Mouse (Mus musculus): ENCODE data around the gene Phkg1. TPM values are rescaled to one million over a fixed set of nuclear protein-coding genes. Genes with fewer than 3 reads are reported as not detected.

Phkg1 gene
- total RNA-seq, 1 experiment = 6.4 TPM

DNA sequence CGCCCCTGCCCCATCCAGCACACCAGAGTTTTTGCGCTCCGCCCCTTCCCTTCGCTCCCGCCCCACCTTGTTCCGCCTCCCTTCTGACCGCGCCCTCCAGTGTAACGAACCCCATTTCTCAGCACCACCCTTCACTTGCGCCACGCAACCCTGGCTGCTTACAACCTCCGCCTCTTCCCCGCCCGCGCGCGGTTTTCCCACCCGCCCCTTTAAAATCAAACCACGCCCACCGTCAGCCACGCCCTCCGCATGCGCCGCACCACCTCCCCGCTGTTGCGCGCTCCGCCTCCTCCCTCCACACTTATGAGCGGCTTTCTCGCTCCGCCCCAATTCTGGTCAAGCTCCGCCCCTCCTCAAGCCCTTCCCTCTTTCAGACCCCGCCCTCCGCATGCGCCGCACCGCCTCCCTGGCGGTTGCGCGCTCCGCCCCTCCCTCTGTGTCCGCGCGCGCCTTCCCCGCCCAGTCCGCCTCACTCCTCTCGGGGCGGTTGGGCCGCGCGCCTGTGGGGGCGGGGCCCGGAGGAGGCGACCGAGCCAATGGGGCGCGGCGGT, 43.2 kb upstream of the Phkg1 start, which contains the start of gene Vkorc1l1:
Gene Vkorc1l1 (plus strand): TSS at position 476 of the 551 bp plus-strand sequence.
- TF ChIP-seq ZC3H11A (IDR thresholded peaks at IDR 0.05; ENCODE audit: borderline replicate concordance, low read depth, low read length) (no peak), HCFC1 (IDR thresholded peaks at IDR 0.05; ENCODE audit: borderline replicate concordance, insufficient read depth, low read length) (no peak), CHD2 (IDR thresholded peaks at IDR 0.05; ENCODE audit: low read depth, low read length) (no peak), MAFK (IDR thresholded peaks at IDR 0.05; ENCODE audit: insufficient read depth, low read depth, low read length) (no peak), ZNF384 (IDR thresholded peaks at IDR 0.05; ENCODE audit: low read depth, low read length) (no peak)
- peak within 1 kb of the TSS; percentile 90 to 95 for H3K4me3 ChIP-seq (ENCODE audit: insufficient read depth in 1 of 2, low read depth in 1 of 2, low read length in 2 of 2, poor library complexity in 1 of 2, severe bottlenecking in 1 of 2)
- peaks cover 2 to 6% of the 10 kb centered on the region in 2 experiments; a peak in 2 of 4 replicates for H3K4me1 ChIP-seq (ENCODE audit: control insufficient read depth in 2 of 2, insufficient read depth in 2 of 2, low read length in 2 of 2, poor library complexity in 1 of 2)
- DNase-seq (ENCODE audit: low read depth, low spot score) = peak; percentile 97
- in situ Hi-C loops (cut with MboI; ENCODE audit: low sequenced_read_pairs in 2 of 2, unreplicated experiment in 2 of 2) = no loop called here
- H3K9ac ChIP-seq (ENCODE audit: insufficient read depth, low read depth, low read length, poor library complexity, severe bottlenecking) = peak within 1 kb of the TSS; percentile 98
- H3K9me3 ChIP-seq (ENCODE audit: control insufficient read depth, insufficient read depth, low read depth, low read length) = no peaks in the 10 kb centered on the region
- peaks cover 7% of the 10 kb centered on the region for H3K36me3 ChIP-seq (ENCODE audit: control insufficient read depth, insufficient read depth, low read length, poor library complexity, severe bottlenecking)
- no peak within 1 kb of the TSS; the same call in 1 of the 2 replicates for H3K27ac ChIP-seq (ENCODE audit: insufficient read depth, low read depth, low read length, poor library complexity, severe bottlenecking)

DNA sequence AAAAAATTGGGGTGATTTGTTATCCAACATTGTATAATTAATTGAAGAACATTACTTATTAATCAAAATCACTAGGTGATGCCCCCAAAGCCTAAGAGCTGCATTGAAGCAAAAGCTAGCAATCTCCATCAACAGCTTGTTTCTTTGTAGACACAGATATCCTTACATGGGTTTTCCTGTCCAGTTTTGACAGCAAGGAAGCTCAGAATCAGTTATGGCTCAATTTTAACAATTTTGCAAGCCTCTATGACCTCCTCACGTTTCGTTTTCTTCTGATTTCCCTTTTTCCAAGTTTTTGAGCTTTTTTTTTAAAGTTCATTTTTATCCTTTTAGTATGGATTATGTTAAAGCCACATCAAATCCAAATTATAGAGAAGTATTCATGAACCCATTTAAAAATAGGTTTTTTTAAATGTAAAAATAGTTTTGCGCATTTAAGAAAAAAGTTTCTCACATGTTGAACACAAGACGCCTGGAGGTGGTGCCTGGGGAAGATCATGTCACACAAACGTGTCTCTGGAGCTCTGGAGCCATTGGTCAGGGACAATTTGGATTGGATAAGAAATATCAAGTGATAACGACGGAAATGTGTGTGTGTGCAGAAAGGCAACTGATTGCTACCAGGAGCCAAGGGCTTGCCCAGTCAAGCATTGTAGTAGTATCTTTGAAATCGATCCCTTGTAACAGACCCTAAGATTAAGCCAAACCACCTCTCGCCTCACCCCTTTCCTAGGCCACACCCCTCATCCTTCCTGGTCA, 42.6 kb upstream of the Phkg1 start:
- peaks cover 7% of the 10 kb centered on the region for H3K36me3 ChIP-seq (ENCODE audit: control insufficient read depth, insufficient read depth, low read length, poor library complexity, severe bottlenecking)
- H3K9ac ChIP-seq (ENCODE audit: insufficient read depth, low read depth, low read length, poor library complexity, severe bottlenecking) = peak overlapping the region; percentile 68; the same call in 1 of the 2 replicates
- H3K4me1 ChIP-seq (ENCODE audit: control insufficient read depth in 2 of 2, insufficient read depth in 2 of 2, low read length in 2 of 2, poor library complexity in 1 of 2) = peaks cover 2 to 6% of the 10 kb centered on the region in 2 experiments; a peak in 2 of 4 replicates
- in situ Hi-C loops (cut with MboI; ENCODE audit: low sequenced_read_pairs in 2 of 2, unreplicated experiment in 2 of 2) = no loop called here
- TF ChIP-seq ZNF384 (IDR thresholded peaks at IDR 0.05; ENCODE audit: low read depth, low read length) (no peak), CHD2 (IDR thresholded peaks at IDR 0.05; ENCODE audit: low read depth, low read length) (no peak), HCFC1 (IDR thresholded peaks at IDR 0.05; ENCODE audit: borderline replicate concordance, insufficient read depth, low read length) (no peak), MAFK (IDR thresholded peaks at IDR 0.05; ENCODE audit: insufficient read depth, low read depth, low read length) (no peak), ZC3H11A (IDR thresholded peaks at IDR 0.05; ENCODE audit: borderline replicate concordance, low read depth, low read length) (no peak)
- no peak for DNase-seq (ENCODE audit: low read depth, low spot score)
- H3K9me3 ChIP-seq (ENCODE audit: control insufficient read depth, insufficient read depth, low read depth, low read length) = no peaks in the 10 kb centered on the region
- H3K4me3 ChIP-seq (ENCODE audit: insufficient read depth in 1 of 2, low read depth in 1 of 2, low read length in 2 of 2, poor library complexity in 1 of 2, severe bottlenecking in 1 of 2) = peak overlapping the region; percentile 63 to 68
- H3K27ac ChIP-seq (ENCODE audit: insufficient read depth, low read depth, low read length, poor library complexity, severe bottlenecking) = no peak overlapping the region; the same call in 1 of the 2 replicates

DNA sequence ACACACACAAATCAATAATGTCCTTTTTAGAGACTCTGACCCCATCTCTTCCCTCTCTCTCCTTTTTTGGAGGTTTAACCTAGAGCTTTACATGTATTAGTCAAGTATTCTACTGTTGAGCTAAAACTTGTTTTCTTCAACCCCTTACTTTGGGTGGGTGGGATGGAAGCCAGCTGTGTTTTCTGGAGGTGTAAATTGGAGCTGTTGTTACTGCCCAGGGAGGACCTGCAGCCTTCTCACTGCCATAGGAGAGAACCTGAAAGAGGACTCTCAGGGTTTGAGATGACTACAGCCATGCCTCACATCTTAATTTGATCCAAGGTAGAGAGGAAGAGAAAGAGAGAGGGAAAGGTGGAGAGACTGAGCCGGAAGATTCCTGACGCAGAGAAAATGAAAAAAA, 41.9 kb upstream of the Phkg1 start:
- Histone ChIP-seq H3K4me1 (ENCODE audit: control insufficient read depth in 2 of 2, insufficient read depth in 2 of 2, low read length in 2 of 2, poor library complexity in 1 of 2) (peaks cover 2 to 6% of the 10 kb centered on the region in 2 experiments; a peak in 2 of 4 replicates), H3K27ac (ENCODE audit: insufficient read depth, low read depth, low read length, poor library complexity, severe bottlenecking) (no peak overlapping the region), H3K4me3 (ENCODE audit: insufficient read depth in 1 of 2, low read depth in 1 of 2, low read length in 2 of 2, poor library complexity in 1 of 2, severe bottlenecking in 1 of 2) (no peak overlapping the region), H3K36me3 (ENCODE audit: control insufficient read depth, insufficient read depth, low read length, poor library complexity, severe bottlenecking) (peaks cover 3% of the 10 kb centered on the region), H3K9ac (ENCODE audit: insufficient read depth, low read depth, low read length, poor library complexity, severe bottlenecking) (peak overlapping the region; percentile 10; the same call in 1 of the 2 replicates), H3K9me3 (ENCODE audit: control insufficient read depth, insufficient read depth, low read depth, low read length) (no peaks in the 10 kb centered on the region)
- TF ChIP-seq CHD2 (IDR thresholded peaks at IDR 0.05; ENCODE audit: low read depth, low read length) = no peak
- no peak for TF ChIP-seq MAFK (IDR thresholded peaks at IDR 0.05; ENCODE audit: insufficient read depth, low read depth, low read length)
- no peak for TF ChIP-seq ZC3H11A (IDR thresholded peaks at IDR 0.05; ENCODE audit: borderline replicate concordance, low read depth, low read length)
- no peak for TF ChIP-seq ZNF384 (IDR thresholded peaks at IDR 0.05; ENCODE audit: low read depth, low read length)
- DNase-seq (ENCODE audit: low read depth, low spot score) = no peak
- in situ Hi-C loops (cut with MboI; ENCODE audit: low sequenced_read_pairs in 2 of 2, unreplicated experiment in 2 of 2) = no loop called here

DNA sequence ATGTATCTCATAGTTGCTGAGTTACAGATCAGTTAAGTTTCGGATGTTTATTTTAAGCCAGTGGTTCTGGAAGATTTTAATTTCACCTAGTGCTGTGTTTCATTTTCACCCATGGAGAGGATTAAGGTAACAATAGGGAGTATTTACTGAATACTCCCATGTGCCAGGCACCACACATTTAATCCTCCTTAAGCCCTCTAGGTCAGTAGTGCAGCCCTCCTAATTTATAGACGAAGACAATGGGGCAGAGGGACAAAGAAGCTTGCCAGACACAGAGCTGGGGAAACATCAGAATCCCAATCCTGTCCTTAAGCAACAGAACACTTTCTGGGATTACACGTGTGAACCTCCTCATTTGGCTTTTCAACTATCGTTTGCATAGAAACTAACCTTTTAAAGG, 38.6 kb upstream of the Phkg1 start:
- in situ Hi-C loops (cut with MboI; ENCODE audit: low sequenced_read_pairs in 2 of 2, unreplicated experiment in 2 of 2) = no loop called here
- DNase-seq (ENCODE audit: low read depth, low spot score) = no peak
- no peak overlapping the region for H3K9ac ChIP-seq (ENCODE audit: insufficient read depth, low read depth, low read length, poor library complexity, severe bottlenecking)
- H3K36me3 ChIP-seq (ENCODE audit: control insufficient read depth, insufficient read depth, low read length, poor library complexity, severe bottlenecking) = no peaks in the 10 kb centered on the region
- no peak overlapping the region for H3K27ac ChIP-seq (ENCODE audit: insufficient read depth, low read depth, low read length, poor library complexity, severe bottlenecking)
- no peak overlapping the region for H3K4me3 ChIP-seq (ENCODE audit: insufficient read depth in 1 of 2, low read depth in 1 of 2, low read length in 2 of 2, poor library complexity in 1 of 2, severe bottlenecking in 1 of 2)
- no peak for TF ChIP-seq ZC3H11A (IDR thresholded peaks at IDR 0.05; ENCODE audit: borderline replicate concordance, low read depth, low read length)
- TF ChIP-seq ZNF384 (IDR thresholded peaks at IDR 0.05; ENCODE audit: low read depth, low read length) = no peak
- no peak for TF ChIP-seq MAFK (IDR thresholded peaks at IDR 0.05; ENCODE audit: insufficient read depth, low read depth, low read length)
- TF ChIP-seq HCFC1 (IDR thresholded peaks at IDR 0.05; ENCODE audit: borderline replicate concordance, insufficient read depth, low read length) = no peak
- TF ChIP-seq CHD2 (IDR thresholded peaks at IDR 0.05; ENCODE audit: low read depth, low read length) = no peak
- no peaks in the 10 kb centered on the region for H3K9me3 ChIP-seq (ENCODE audit: control insufficient read depth, insufficient read depth, low read depth, low read length)
- H3K4me1 ChIP-seq (ENCODE audit: control insufficient read depth in 2 of 2, insufficient read depth in 2 of 2, low read length in 2 of 2, poor library complexity in 1 of 2) = peaks cover 2% of the 10 kb centered on the region in 2 experiments; a peak in 2 of 4 replicates

Data from ES-E14 (cell line).